Mouse (Mus musculus) C2C12 (cell line): ENCODE data around the gene Kcnj4.

ENCODE experiments used
- CEBPB ChIP-seq: IDR thresholded peaks from one replicate; pipeline ENCODE4 v1.6.1; 2011; ENCODE audit warnings: low read depth, mild to moderate bottlenecking, control low read depth, moderate library complexity
- CTCF ChIP-seq: IDR thresholded peaks from one replicate; pipeline ENCODE4 v1.5.1; 2011; ENCODE audit not compliant: control insufficient read depth, insufficient read depth, insufficient read length

DNA sequence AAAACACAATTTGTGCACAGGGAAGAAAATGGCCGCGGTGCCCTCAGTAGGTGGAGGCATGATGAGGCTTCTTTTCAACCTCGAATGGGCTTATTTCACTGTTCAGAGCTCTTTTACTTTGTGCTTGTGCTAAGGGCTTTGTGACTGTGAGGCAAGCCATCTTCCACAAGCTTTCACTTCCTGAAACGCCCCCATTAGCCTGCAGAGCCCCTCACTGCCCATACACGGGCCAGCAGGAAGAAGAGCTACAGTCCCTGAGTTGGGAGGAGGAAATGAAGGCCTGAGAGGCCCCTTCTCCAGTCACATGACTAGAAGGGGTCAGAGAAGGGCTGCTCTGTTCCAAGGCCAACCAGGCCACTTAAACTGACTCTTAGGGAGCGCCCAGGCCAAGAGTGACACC lies 48.5 kb downstream of the Kcnj4 start:
- no peak for TF ChIP-seq CTCF
- TF ChIP-seq CEBPB: no peak
